Mouse (Mus musculus) testis, adult 2 months (tissue): ENCODE results near the gene Veph1. TPM values are rescaled to one million over a fixed set of nuclear protein-coding genes. Genes with fewer than 3 reads are reported as not detected.
A peak's percentile ranks its signal among the peaks of the same experiment; 100 is the strongest.

Source experiments
- H3K27ac ChIP-seq: fragments of 200-500 bp; 2 replicates; pipeline ENCODE4 v1.5.1; 2012; ENCODE audit warnings: low read depth, low read length; ENCODE audit not compliant: control insufficient read depth, insufficient read depth
- H3K27me3 ChIP-seq: fragments of 200-500 bp; 2 replicates; pipeline ENCODE4 v1.6.1; 2012; ENCODE audit warnings: mild to moderate bottlenecking, low read length, moderate library complexity; ENCODE audit not compliant: control insufficient read depth, insufficient read depth
- H3K36me3 ChIP-seq: fragments of 200-500 bp; 2 replicates; pipeline ENCODE4 v1.6.1; 2012; ENCODE audit warnings: mild to moderate bottlenecking, low read length; ENCODE audit not compliant: control insufficient read depth, insufficient read depth
- H3K4me1 ChIP-seq: fragments of 200-500 bp; 2 replicates; pipeline ENCODE4 v1.6.1; 2012; ENCODE audit warnings: low read length; ENCODE audit not compliant: control insufficient read depth, insufficient read depth
- H3K4me3 ChIP-seq: fragments of 200-500 bp; 2 replicates; pipeline ENCODE4 v1.5.1; 2012; ENCODE audit warnings: low read depth, mild to moderate bottlenecking, low read length, moderate library complexity, mixed read lengths; ENCODE audit not compliant: control insufficient read depth
- CTCF ChIP-seq: fragments of 200-500 bp; IDR thresholded peaks from 2 replicates; pipeline ENCODE4 v1.5.1; 2012; ENCODE audit warnings: low read depth, mild to moderate bottlenecking, inconsistent platforms, low read length, moderate library complexity; ENCODE audit not compliant: control insufficient read depth, insufficient read depth, insufficient replicate concordance
- POLR2A ChIP-seq: fragments of 200-500 bp; IDR thresholded peaks from 2 replicates; pipeline ENCODE4 v1.6.1; 2012; ENCODE audit warnings: low read depth, mild to moderate bottlenecking, inconsistent platforms, low read length, moderate library complexity; ENCODE audit not compliant: control insufficient read depth
- polyA plus RNA-seq: library from polyadenylated mRNA; depleted of rRNA; stranded (reverse); fragments of >200 nt; gene quantifications from 2 replicates; pipeline ENCODE4 v1.2.3, GENCODE M21; 2012

Gene Veph1
- polyA plus RNA-seq, 1 experiment, result 0.19 TPM

- no peaks in the 10 kb centered on the region for H3K36me3 ChIP-seq
- H3K4me1 ChIP-seq, result peaks cover 2% of the 10 kb centered on the region; the same call in 1 of the 2 replicates
- no peak overlapping the region for H3K27ac ChIP-seq
- no peak overlapping the region for H3K4me3 ChIP-seq
- no peaks in the 10 kb centered on the region for H3K27me3 ChIP-seq
- TF ChIP-seq CTCF (no peak), POLR2A (no peak)
Measured at GRCm38 (mm10) chr3:66078898-66079537, 217.6 kb downstream of the Veph1 start.

- Histone ChIP-seq H3K4me1 (peaks cover 2% of the 10 kb centered on the region; the same call in 1 of the 2 replicates), H3K4me3 (no peak overlapping the region), H3K27ac (no peak overlapping the region), H3K27me3 (no peaks in the 10 kb centered on the region), H3K36me3 (no peaks in the 10 kb centered on the region)
- TF ChIP-seq POLR2A (no peak), CTCF (no peak)
Measured at GRCm38 (mm10) chr3:66078026-66078721, 218.5 kb downstream of the Veph1 start.

- TF ChIP-seq POLR2A, result no peak
- no peak for TF ChIP-seq CTCF
- H3K27me3 ChIP-seq, result no peaks in the 10 kb centered on the region
- no peak overlapping the region for H3K4me3 ChIP-seq
- no peak overlapping the region for H3K27ac ChIP-seq
- no peaks in the 10 kb centered on the region; the same call in 1 of the 2 replicates for H3K4me1 ChIP-seq
- no peaks in the 10 kb centered on the region for H3K36me3 ChIP-seq
Measured at GRCm38 (mm10) chr3:66070274-66070673, 226.4 kb downstream of the Veph1 start.

- Histone ChIP-seq H3K4me3 (no peak overlapping the region), H3K27ac (no peak overlapping the region), H3K27me3 (no peaks in the 10 kb centered on the region), H3K4me1 (no peaks in the 10 kb centered on the region; the same call in 1 of the 2 replicates), H3K36me3 (no peaks in the 10 kb centered on the region)
- TF ChIP-seq CTCF, result no peak
- TF ChIP-seq POLR2A, result no peak
Measured at GRCm38 (mm10) chr3:66063881-66064280, 232.8 kb downstream of the Veph1 start.

GRCm38 (mm10) chr3:66056912-66057311 lies 239.7 kb downstream of the Veph1 start:
- no peaks in the 10 kb centered on the region; the same call in none of the 2 replicates for H3K4me1 ChIP-seq
- TF ChIP-seq CTCF, result no peak
- no peak for TF ChIP-seq POLR2A
- H3K27ac ChIP-seq, result no peak overlapping the region
- H3K36me3 ChIP-seq, result no peaks in the 10 kb centered on the region
- H3K4me3 ChIP-seq, result peak overlapping the region; percentile 12
- H3K27me3 ChIP-seq, result no peaks in the 10 kb centered on the region

- TF ChIP-seq POLR2A, result no peak
- no peak for TF ChIP-seq CTCF
Measured at GRCm38 (mm10) chr3:66055652-66056051, 241.0 kb downstream of the Veph1 start.

GRCm38 (mm10) chr3:66050092-66050886 lies 246.3 kb downstream of the Veph1 start:
- Histone ChIP-seq H3K27me3 (no peaks in the 10 kb centered on the region), H3K27ac (no peak overlapping the region), H3K4me1 (no peaks in the 10 kb centered on the region; the same call in 1 of the 2 replicates), H3K4me3 (no peak overlapping the region), H3K36me3 (no peaks in the 10 kb centered on the region)
- TF ChIP-seq CTCF, result no peak
- TF ChIP-seq POLR2A, result no peak

More at GRCm38 (mm10) chr3:66055652-66056051, 241.0 kb downstream of the Veph1 start:
- H3K27ac ChIP-seq, result no peak overlapping the region
- H3K36me3 ChIP-seq, result no peaks in the 10 kb centered on the region
- no peaks in the 10 kb centered on the region for H3K27me3 ChIP-seq
- H3K4me1 ChIP-seq, result no peaks in the 10 kb centered on the region; the same call in none of the 2 replicates
- no peak overlapping the region for H3K4me3 ChIP-seq
